Mouse (Mus musculus) ES-E14 (cell line): ENCODE measurements around the gene Rbm47. TPM values are rescaled to one million over a fixed set of nuclear protein-coding genes. Genes with fewer than 3 reads are reported as not detected.

Experiments used
- DNase-seq: peaks from one replicate; pipeline ENCODE4 v3.0.0-alpha.2; 2013; ENCODE audit warnings: low read depth, low spot score
- H3K27ac ChIP-seq: 2 replicates; pipeline ENCODE4 v1.5.1; 2012; ENCODE audit warnings: low read depth, mild to moderate bottlenecking, low read length, moderate library complexity, mixed read lengths; ENCODE audit not compliant: poor library complexity, insufficient read depth, severe bottlenecking
- H3K36me3 ChIP-seq: 2 replicates; pipeline ENCODE4 v1.6.1; 2012; ENCODE audit warnings: mild to moderate bottlenecking, low read length, moderate library complexity, mixed read lengths; ENCODE audit not compliant: control insufficient read depth, poor library complexity, insufficient read depth, severe bottlenecking
- H3K4me1 ChIP-seq, 2 experiments: fragments of 150-350 bp in 1 of 2; sonication (generic) in 1 of 2; 2 replicates each; pipeline ENCODE4 v1.6.1; 2012; ENCODE audit warnings: low read length in 2 of 2, mild to moderate bottlenecking in 1 of 2, mixed read lengths in 1 of 2; ENCODE audit not compliant: control insufficient read depth in 2 of 2, insufficient read depth in 2 of 2, poor library complexity in 1 of 2
- H3K4me3 ChIP-seq, 2 experiments: fragments of 150-350 bp in 1 of 2; sonication (generic) in 1 of 2; 2 replicates each; pipeline ENCODE4 v1.5.1; 2012; ENCODE audit warnings: low read length in 2 of 2, low read depth in 1 of 2, mild to moderate bottlenecking in 1 of 2, mixed read lengths in 1 of 2; ENCODE audit not compliant: insufficient read depth in 1 of 2, poor library complexity in 1 of 2, severe bottlenecking in 1 of 2
- H3K9ac ChIP-seq: 2 replicates; pipeline ENCODE4 v1.6.1; 2012; ENCODE audit warnings: low read depth, mild to moderate bottlenecking, low read length, mixed read lengths; ENCODE audit not compliant: poor library complexity, insufficient read depth, severe bottlenecking
- H3K9me3 ChIP-seq: fragments of 150-350 bp; sonication (generic); 2 replicates; pipeline ENCODE4 v1.6.1; 2012; ENCODE audit warnings: low read depth, mild to moderate bottlenecking, low read length; ENCODE audit not compliant: control insufficient read depth, insufficient read depth
- CHD2 ChIP-seq: IDR thresholded peaks from 2 replicates; pipeline ENCODE4 v1.6.1; 2014; ENCODE audit warnings: mild to moderate bottlenecking, low read depth, low read length, inconsistent platforms
- HCFC1 ChIP-seq: IDR thresholded peaks from 2 replicates; pipeline ENCODE4 v1.6.1; 2012; ENCODE audit warnings: low read length, inconsistent platforms, borderline replicate concordance; ENCODE audit not compliant: insufficient read depth
- MAFK ChIP-seq: IDR thresholded peaks from 2 replicates; pipeline ENCODE4 v1.6.1; 2014; ENCODE audit warnings: mild to moderate bottlenecking, low read depth, low read length, inconsistent platforms; ENCODE audit not compliant: insufficient read depth
- ZC3H11A ChIP-seq: IDR thresholded peaks from 2 replicates; pipeline ENCODE4 v1.6.1; 2012; ENCODE audit warnings: low read depth, mild to moderate bottlenecking, inconsistent platforms, low read length, borderline replicate concordance
- ZNF384 ChIP-seq: IDR thresholded peaks from 2 replicates; pipeline ENCODE4 v1.6.1; 2012; ENCODE audit warnings: low read depth, low read length, inconsistent platforms
- in situ Hi-C, 2 experiments: fragments of 600-800 bp; cut with MboI; formaldehyde crosslinking; loops; one replicate each; pipeline ENCODE4 v1.15.1; 2025; ENCODE audit warnings: low sequenced_read_pairs in 2 of 2, inconsistent platforms in 1 of 2; ENCODE audit not compliant: unreplicated experiment in 2 of 2
- total RNA-seq: library from RNA; depleted of rRNA; stranded (reverse); fragments of 300-350 nt; gene quantifications from 2 replicates; pipeline ENCODE4 v1.2.3, GENCODE M21; 2012

Rbm47 gene
- total RNA-seq, 1 experiment: 13.4 TPM

DNA sequence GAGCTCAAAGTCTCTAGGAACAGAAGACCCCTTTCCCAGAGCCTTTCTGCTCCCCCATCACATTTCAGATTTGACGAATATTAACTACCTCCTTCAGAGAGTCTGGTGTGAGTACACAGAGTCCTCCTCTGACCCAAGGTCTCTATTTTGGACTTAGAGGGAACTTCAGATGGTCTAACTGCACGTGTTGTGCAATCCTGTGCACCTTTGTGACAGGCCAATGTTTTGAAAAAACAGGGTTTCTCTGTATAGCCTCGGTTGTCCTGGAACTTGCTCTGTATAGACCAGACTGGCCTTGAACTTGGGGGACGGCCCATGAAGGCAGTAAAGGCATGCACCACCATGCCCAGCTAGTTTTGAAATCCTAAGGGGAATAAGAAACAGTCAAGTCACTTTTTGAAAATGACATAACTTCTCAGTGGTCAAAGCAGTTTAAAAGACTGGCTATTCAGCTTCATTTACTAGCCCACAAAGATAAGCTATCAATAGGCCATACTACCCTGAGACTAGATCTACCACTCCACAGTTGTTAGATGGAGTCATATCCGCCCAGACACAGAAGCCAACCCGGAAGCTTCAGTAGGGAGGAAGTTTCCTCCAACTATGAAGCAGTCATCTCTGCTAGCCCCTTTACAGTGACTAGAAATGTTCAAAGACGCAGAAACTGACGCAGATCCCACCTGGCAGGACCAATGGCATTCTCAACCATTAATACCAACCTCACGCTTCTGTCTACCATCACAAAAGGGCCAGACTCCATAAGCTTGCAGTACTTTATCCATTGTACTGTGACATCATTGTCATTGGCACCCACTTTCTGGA, 93.3 kb downstream of the Rbm47 start:
- DNase-seq: no peak
- TF ChIP-seq MAFK: no peak
- no peak for TF ChIP-seq ZC3H11A
- no peak for TF ChIP-seq ZNF384
- no peak for TF ChIP-seq HCFC1
- TF ChIP-seq CHD2: no peak
- Histone ChIP-seq H3K4me1 (peaks cover 5 to 28% of the 10 kb centered on the region in 2 experiments; a peak in 3 of 4 replicates), H3K27ac (no peak overlapping the region), H3K9ac (no peak overlapping the region), H3K36me3 (no peaks in the 10 kb centered on the region), H3K9me3 (no peaks in the 10 kb centered on the region), H3K4me3 (no peak overlapping the region)
- in situ Hi-C loops: no loop called here

GRCm38 (mm10) chr5:66078491-66079012, 94.4 kb downstream of the Rbm47 start:
- H3K36me3 ChIP-seq: no peaks in the 10 kb centered on the region
- H3K4me3 ChIP-seq: no peak overlapping the region
- no peak overlapping the region for H3K9ac ChIP-seq
- TF ChIP-seq MAFK (no peak), ZC3H11A (no peak), CHD2 (no peak), HCFC1 (no peak), ZNF384 (no peak)
- peaks cover 5 to 25% of the 10 kb centered on the region in 2 experiments; a peak in 3 of 4 replicates for H3K4me1 ChIP-seq
- H3K9me3 ChIP-seq: no peaks in the 10 kb centered on the region
- in situ Hi-C loops: no loop called here
- H3K27ac ChIP-seq: no peak overlapping the region
- DNase-seq: no peak

GRCm38 (mm10) chr5:66077416-66077815, 95.5 kb downstream of the Rbm47 start:
- Histone ChIP-seq H3K27ac (no peak overlapping the region), H3K36me3 (no peaks in the 10 kb centered on the region), H3K4me3 (no peak overlapping the region), H3K9ac (no peak overlapping the region), H3K9me3 (no peaks in the 10 kb centered on the region), H3K4me1 (peaks cover 5 to 22% of the 10 kb centered on the region in 2 experiments; a peak in 3 of 4 replicates)
- TF ChIP-seq CHD2: no peak
- no peak for TF ChIP-seq HCFC1
- TF ChIP-seq MAFK: no peak
- no peak for TF ChIP-seq ZC3H11A
- no peak for TF ChIP-seq ZNF384
- DNase-seq: no peak
- in situ Hi-C loops: no loop called here

DNA sequence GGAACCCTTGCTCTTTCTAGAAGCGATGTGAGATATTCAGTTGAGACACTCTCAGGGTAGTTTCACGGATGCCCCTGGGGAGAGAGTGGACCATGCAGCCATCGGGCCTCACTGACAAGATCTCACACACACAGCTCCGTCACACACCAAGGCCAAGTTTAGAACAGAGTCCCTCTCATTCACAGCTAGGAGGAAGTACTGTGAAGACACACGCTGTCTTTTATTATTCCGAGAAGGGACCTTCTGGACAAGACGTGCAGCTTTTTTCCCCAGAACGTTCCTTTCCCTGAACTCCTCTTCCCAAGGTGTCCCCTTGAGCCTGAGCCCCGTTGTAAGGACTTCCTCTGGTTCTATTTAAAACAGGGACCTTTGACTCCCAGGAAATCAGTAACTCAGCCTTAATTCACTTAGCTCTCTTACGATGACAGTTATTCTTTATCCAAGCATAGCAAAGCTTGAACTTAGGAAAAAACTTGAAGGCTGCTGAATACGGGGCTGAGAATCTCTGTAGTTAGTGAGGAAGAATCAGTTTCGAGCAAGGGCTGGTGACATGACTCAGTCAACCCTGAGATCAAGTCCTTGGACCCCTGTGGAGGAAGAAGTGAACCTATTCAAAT, 96.1 kb downstream of the Rbm47 start:
- in situ Hi-C loops: no loop called here
- H3K36me3 ChIP-seq: no peaks in the 10 kb centered on the region
- no peak overlapping the region for H3K4me3 ChIP-seq
- no peak overlapping the region for H3K27ac ChIP-seq
- H3K9me3 ChIP-seq: no peaks in the 10 kb centered on the region
- peaks cover 3 to 19% of the 10 kb centered on the region in 2 experiments; a peak in 3 of 4 replicates for H3K4me1 ChIP-seq
- no peak for DNase-seq
- H3K9ac ChIP-seq: no peak overlapping the region
- TF ChIP-seq MAFK (no peak), ZNF384 (no peak), CHD2 (no peak), HCFC1 (no peak), ZC3H11A (no peak)
